Mouse (Mus musculus) lung, adult 18-20 months (tissue): ENCODE measurements at regions not wholly inside any gene's neighbourhood (a gene's known extent, or its start where the extent isn't known, plus 50 kb on each side); places are given as distances from the start of the nearest gene placed in this dataset.

Experiments used
- DNase-seq, 2 experiments: peaks; one replicate each; pipeline ENCODE4 v3.0.0; 2022; ENCODE audit warnings: mixed read lengths in 2 of 2

GRCm38 (mm10) chr2:74463407-74463806 lies 115.8 kb downstream of the Lnpk start:
- no peak for DNase-seq

- no peak for DNase-seq
Measured at GRCm38 (mm10) chr2:74461211-74461844, 117.9 kb downstream of the Lnpk start.

GRCm38 (mm10) chr2:74454431-74454830 lies 124.8 kb downstream of the Lnpk start:
- no peak for DNase-seq

- no peak for DNase-seq
Measured at GRCm38 (mm10) chr2:74452679-74453078, 126.6 kb downstream of the Lnpk start.

GRCm38 (mm10) chr2:74451578-74451977 lies 127.7 kb downstream of the Lnpk start:
- peak; percentile 9 to 33 for DNase-seq

GRCm38 (mm10) chr2:74451038-74451437 lies 128.2 kb downstream of the Lnpk start:
- no peak for DNase-seq

- DNase-seq: no peak
Measured at GRCm38 (mm10) chr2:74450064-74450765, 129.0 kb downstream of the Lnpk start.

GRCm38 (mm10) chr2:74435184-74435911 lies 143.9 kb downstream of the Lnpk start:
- peak in 1 of 2 experiments; percentile 10 for DNase-seq

- no peak for DNase-seq
Measured at GRCm38 (mm10) chr2:74426746-74427145, 152.5 kb downstream of the Lnpk start.

- DNase-seq: no peak
Measured at GRCm38 (mm10) chr2:74424726-74425125, 154.5 kb downstream of the Lnpk start.

- DNase-seq: no peak
Measured at GRCm38 (mm10) chr2:74416097-74416496, 163.1 kb downstream of the Lnpk start.

- no peak for DNase-seq
Measured at GRCm38 (mm10) chr2:74414721-74415120, 164.5 kb downstream of the Lnpk start.

GRCm38 (mm10) chr2:74409856-74410404 lies 169.3 kb downstream of the Lnpk start:
- DNase-seq: peak; percentile 77 to 82

- DNase-seq: no peak
Measured at GRCm38 (mm10) chr2:74404493-74404892, 174.7 kb downstream of the Lnpk start.

GRCm38 (mm10) chr2:74391064-74391463 lies 188.2 kb downstream of the Lnpk start:
- DNase-seq: peak; percentile 12 to 39

GRCm38 (mm10) chr2:74388078-74388477 lies 191.2 kb downstream of the Lnpk start:
- no peak for DNase-seq

- no peak for DNase-seq
Measured at GRCm38 (mm10) chr2:74384918-74385317, 194.3 kb downstream of the Lnpk start.

- no peak for DNase-seq
Measured at GRCm38 (mm10) chr2:74380574-74381287, 198.5 kb downstream of the Lnpk start.

- DNase-seq: no peak
Measured at GRCm38 (mm10) chr2:74378709-74379108, 200.5 kb downstream of the Lnpk start.

- DNase-seq: no peak
Measured at GRCm38 (mm10) chr2:74373938-74374337, 205.3 kb downstream of the Lnpk start.

- DNase-seq: no peak
Measured at GRCm38 (mm10) chr2:74373056-74373455, 206.2 kb downstream of the Lnpk start.

GRCm38 (mm10) chr2:74363255-74363654 lies 216.0 kb downstream of the Lnpk start:
- DNase-seq: no peak

GRCm38 (mm10) chr2:74354591-74354990 lies 224.6 kb downstream of the Lnpk start:
- no peak for DNase-seq
